Mouse (Mus musculus) CH12.LX (cell line): Measurements from ENCODE around the gene Gm17387. TPM values are rescaled to one million over a fixed set of nuclear protein-coding genes. Genes with fewer than 3 reads are reported as not detected.

ENCODE experiments used
- DNase-seq: peaks from one replicate; pipeline ENCODE4 v3.0.0-alpha.2; 2013; ENCODE audit errors: extremely low read depth
- H3K27ac ChIP-seq: 2 replicates; pipeline ENCODE4 v1.5.1; 2012; ENCODE audit warnings: low read depth, mild to moderate bottlenecking, control low read depth, moderate library complexity; ENCODE audit not compliant: insufficient read depth
- H3K27me3 ChIP-seq: replicated peaks from 2 replicates; pipeline ENCODE3; 2012; ENCODE audit warnings: inconsistent platforms
- H3K36me3 ChIP-seq, 2 experiments: replicated peaks in 1 of 2; 2 replicates each; pipeline versions ENCODE3 to v1.6.1; 2012; ENCODE audit warnings: inconsistent platforms in 1 of 2, low read length in 1 of 2, mild to moderate bottlenecking in 1 of 2, mixed read lengths in 1 of 2, moderate library complexity in 1 of 2; ENCODE audit not compliant: control insufficient read depth in 1 of 2, insufficient read depth in 1 of 2
- H3K4me1 ChIP-seq, 2 experiments: 2 replicates each; pipeline ENCODE4 v1.6.1; 2012; ENCODE audit warnings: inconsistent platforms in 1 of 2, moderate library complexity in 1 of 2; ENCODE audit not compliant: insufficient read depth in 2 of 2, control insufficient read depth in 1 of 2
- H3K4me2 ChIP-seq: 2 replicates; pipeline ENCODE4 v1.6.1; 2012; ENCODE audit warnings: low read depth, mild to moderate bottlenecking, control low read depth; ENCODE audit not compliant: poor library complexity, insufficient read depth, severe bottlenecking
- H3K4me3 ChIP-seq, 3 experiments: fragments of 150-350 bp in 1 of 3; sonication (generic) in 1 of 3; replicated peaks in 1 of 3; 2 replicates each; pipeline versions ENCODE3 to v1.5.1; 2011 to 2012; ENCODE audit warnings: low read depth in 2 of 3, low read length in 2 of 3, mild to moderate bottlenecking in 2 of 3, moderate library complexity in 2 of 3, control low read depth in 1 of 3, improper control_type of control experiment in 1 of 3, inconsistent platforms in 1 of 3, mixed read lengths in 1 of 3; ENCODE audit not compliant: poor library complexity in 1 of 3
- H3K79me2 ChIP-seq: replicated peaks from 2 replicates; pipeline ENCODE4 v1.6.1; 2012; ENCODE audit warnings: mild to moderate bottlenecking, moderate library complexity; ENCODE audit not compliant: control insufficient read depth, poor library complexity, insufficient read depth, severe bottlenecking; ENCODE audit errors: extremely low read depth
- H3K9ac ChIP-seq: 2 replicates; pipeline ENCODE4 v1.6.1; 2012; ENCODE audit warnings: low read depth, mild to moderate bottlenecking, control low read depth, moderate library complexity; ENCODE audit not compliant: insufficient read depth
- H3K9me3 ChIP-seq: replicated peaks from 2 replicates; pipeline ENCODE3; 2012; ENCODE audit warnings: low read length, inconsistent platforms, mixed read lengths
- BHLHE40 ChIP-seq: IDR thresholded peaks from 2 replicates; pipeline ENCODE4 v1.6.1; 2011; ENCODE audit warnings: mild to moderate bottlenecking, low read depth, low read length, improper control_type of control experiment
- CHD1 ChIP-seq: IDR thresholded peaks from 2 replicates; pipeline ENCODE4 v1.6.1; 2012; ENCODE audit warnings: low read depth, low read length, improper control_type of control experiment, inconsistent platforms
- CTCF ChIP-seq, 2 experiments: IDR thresholded peaks in 1 of 2; conservative IDR thresholded peaks in 1 of 2; 2 replicates each; pipeline ENCODE4 v1.5.1; 2011 to 2012; ENCODE audit warnings: low read depth in 2 of 2, low read length in 2 of 2, improper control_type of control experiment in 1 of 2, inconsistent platforms in 1 of 2, mild to moderate bottlenecking in 1 of 2, moderate library complexity in 1 of 2
- E2F4 ChIP-seq: IDR thresholded peaks from 2 replicates; pipeline ENCODE4 v1.6.1; 2011; ENCODE audit warnings: low read depth, low read length, improper control_type of control experiment; ENCODE audit not compliant: insufficient replicate concordance
- ELF1 ChIP-seq: IDR thresholded peaks from 2 replicates; pipeline ENCODE4 v1.6.1; 2014; ENCODE audit warnings: low read depth, mild to moderate bottlenecking, inconsistent platforms, low read length, improper control_type of control experiment
- EP300 ChIP-seq: IDR thresholded peaks from 2 replicates; pipeline ENCODE4 v1.6.1; 2011; ENCODE audit warnings: low read length, improper control_type of control experiment
- ETS1 ChIP-seq: conservative IDR thresholded peaks from 2 replicates; pipeline ENCODE4 v1.6.1; 2012; ENCODE audit warnings: low read depth, mild to moderate bottlenecking, inconsistent platforms, low read length, improper control_type of control experiment, moderate library complexity
- JUN ChIP-seq: IDR thresholded peaks from 2 replicates; pipeline ENCODE4 v1.6.1; 2011; ENCODE audit warnings: low read depth, mild to moderate bottlenecking, low read length, improper control_type of control experiment, moderate library complexity; ENCODE audit not compliant: insufficient read depth
- JUND ChIP-seq: conservative IDR thresholded peaks from 2 replicates; pipeline ENCODE4 v1.6.1; 2011; ENCODE audit warnings: low read depth, low read length, improper control_type of control experiment
- MAFK ChIP-seq: IDR thresholded peaks from 2 replicates; pipeline ENCODE4 v1.6.1; 2011; ENCODE audit warnings: low read length, improper control_type of control experiment; ENCODE audit not compliant: insufficient replicate concordance
- MAX ChIP-seq: IDR thresholded peaks from 2 replicates; pipeline ENCODE4 v1.6.1; 2011; ENCODE audit warnings: low read length, improper control_type of control experiment
- MAZ ChIP-seq: IDR thresholded peaks from 2 replicates; pipeline ENCODE4 v1.6.1; 2012; ENCODE audit warnings: low read depth, mild to moderate bottlenecking, inconsistent platforms, low read length, improper control_type of control experiment, moderate library complexity
- MXI1 ChIP-seq: IDR thresholded peaks from 2 replicates; pipeline ENCODE4 v1.6.1; 2011; ENCODE audit warnings: mild to moderate bottlenecking, low read depth, low read length, improper control_type of control experiment
- MYC ChIP-seq: IDR thresholded peaks from 2 replicates; pipeline ENCODE4 v1.6.1; 2011; ENCODE audit warnings: low read depth, mild to moderate bottlenecking, improper control_type of control experiment, low read length
- NELFE ChIP-seq: IDR thresholded peaks from 2 replicates; pipeline ENCODE4 v1.6.1; 2011; ENCODE audit warnings: low read depth, low read length, improper control_type of control experiment
- PAX5 ChIP-seq: IDR thresholded peaks from 2 replicates; pipeline ENCODE4 v1.6.1; 2012; ENCODE audit warnings: low read length, inconsistent platforms, mixed read lengths
- POLR2AphosphoS2 ChIP-seq: IDR thresholded peaks from 2 replicates; pipeline ENCODE4 v1.6.1; 2011; ENCODE audit warnings: low read depth, low read length, improper control_type of control experiment
- RAD21 ChIP-seq: IDR thresholded peaks from 2 replicates; pipeline ENCODE4 v1.6.1; 2011; ENCODE audit warnings: low read depth, mild to moderate bottlenecking, low read length, improper control_type of control experiment, moderate library complexity
- RCOR1 ChIP-seq: conservative IDR thresholded peaks from 2 replicates; pipeline ENCODE4 v1.6.1; 2012; ENCODE audit warnings: low read depth, mild to moderate bottlenecking, inconsistent platforms, low read length, improper control_type of control experiment
- SMC3 ChIP-seq: IDR thresholded peaks from 2 replicates; pipeline ENCODE4 v1.6.1; 2011; ENCODE audit warnings: low read depth, low read length, improper control_type of control experiment
- UBTF ChIP-seq: IDR thresholded peaks from 2 replicates; pipeline ENCODE4 v1.6.1; 2012; ENCODE audit warnings: low read depth, mild to moderate bottlenecking, inconsistent platforms, low read length, improper control_type of control experiment, moderate library complexity
- ZNF384 ChIP-seq: IDR thresholded peaks from 2 replicates; pipeline ENCODE4 v1.6.1; 2012; ENCODE audit warnings: low read depth, low read length, improper control_type of control experiment, inconsistent platforms
- dilution Hi-C: fragments of 300-500 bp; cut with MboI; formaldehyde crosslinking; loops from 2 replicates; pipeline ENCODE4 v1.14.3; 2020; ENCODE audit warnings: low sequenced_read_pairs; ENCODE audit not compliant: extremely low pct_unique_long_range_greater_than_20kb, extremely low pct_ligation_motif_present
- in situ Hi-C: fragments of 300-500 bp; cut with MboI; formaldehyde crosslinking; loops from 3 replicates; pipeline ENCODE4 v1.14.3; 2019; ENCODE audit warnings: low sequenced_read_pairs, low pct_ligation_motif_present, low pct_unique_long_range_greater_than_20kb, mixed read lengths
- polyA plus RNA-seq: library from polyadenylated mRNA; unstranded; fragments of >175 nt; gene quantifications from 2 replicates; pipeline ENCODE4 v1.2.1, GENCODE M21; 2012; ENCODE audit warnings: low read depth; ENCODE audit not compliant: insufficient read length
- total RNA-seq, 2 experiments: library from RNA; depleted of rRNA; stranded (reverse); fragments of 300-350 nt in 1 of 2; fragments of >200 nt in 1 of 2; gene quantifications; 2 replicates each; pipeline ENCODE4 v1.2.3; 2012 to 2014

The Gm17387 gene
- total and polyA plus RNA-seq, 3 experiments: not detected

DNA sequence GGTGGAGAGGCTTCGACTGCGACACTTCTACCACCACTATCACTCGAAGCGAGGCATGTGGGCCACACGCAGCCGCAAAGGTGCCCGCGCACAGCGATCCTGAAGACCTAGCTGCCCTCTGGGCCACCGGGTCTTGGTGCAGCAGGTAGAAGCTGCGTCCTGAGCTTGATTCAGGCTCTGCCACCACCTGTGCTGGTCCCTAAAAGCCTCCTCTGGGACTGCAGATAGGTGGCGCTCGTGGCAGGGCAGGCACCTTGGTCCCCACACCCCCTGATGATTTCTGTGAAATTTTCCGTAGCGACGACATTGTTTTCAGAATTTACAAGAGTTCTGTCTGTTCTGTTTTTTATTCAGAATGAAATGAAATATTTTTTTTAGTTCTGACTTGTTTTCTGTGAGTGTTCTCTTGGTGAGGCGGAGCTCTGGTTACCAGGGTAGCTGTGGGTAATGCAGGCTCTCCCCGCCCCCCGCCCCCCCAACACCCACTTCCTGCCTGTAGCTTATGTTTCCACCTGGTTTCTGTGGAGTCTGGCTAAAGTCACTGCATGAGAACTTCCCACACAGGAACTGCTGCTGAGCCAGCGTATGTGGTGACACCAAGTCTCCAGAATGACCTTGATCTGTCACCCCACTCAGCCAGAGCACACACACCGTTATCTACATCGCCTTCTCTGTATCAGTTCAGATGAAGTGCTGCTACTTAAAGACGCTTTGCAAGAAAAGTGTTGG is 43.2 kb downstream of the Gm17387 start:
- no peak overlapping the region; the same call in 1 of the 2 replicates for H3K4me2 ChIP-seq
- H3K27ac ChIP-seq: no peak overlapping the region
- H3K9ac ChIP-seq: no peak overlapping the region
- TF ChIP-seq SMC3: peak; percentile 58
- TF ChIP-seq E2F4: no peak
- no peak for TF ChIP-seq RCOR1
- no peak for TF ChIP-seq UBTF
- TF ChIP-seq PAX5: no peak
- no peak for TF ChIP-seq JUND
- peak; percentile 42 for TF ChIP-seq RAD21
- TF ChIP-seq ETS1: peak; percentile 16; the same call in 1 of the 2 replicates
- TF ChIP-seq JUN: no peak
- TF ChIP-seq CTCF (conservative IDR thresholded peaks at IDR 0.05 in 1 of 2, IDR thresholded peaks at IDR 0.05 in 1 of 2; ENCODE audit: low read depth in 2 of 2, low read length in 2 of 2): peak; percentile 57 to 73; a peak in 3 of 4 replicates
- no peak for TF ChIP-seq ZNF384
- no peak overlapping the region for H3K4me3 ChIP-seq
- H3K79me2 ChIP-seq: no peaks in the 10 kb centered on the region
- DNase-seq: peak; percentile 58
- H3K27me3 ChIP-seq: peaks cover 40% of the 10 kb centered on the region
- peaks cover 0 to 3% of the 10 kb centered on the region in 2 experiments for H3K36me3 ChIP-seq
- in situ Hi-C loops (no loop called here), dilution Hi-C loops (no loop called here)
- peaks cover 7 to 10% of the 10 kb centered on the region in 2 experiments for H3K4me1 ChIP-seq
- H3K9me3 ChIP-seq: no peaks in the 10 kb centered on the region

DNA sequence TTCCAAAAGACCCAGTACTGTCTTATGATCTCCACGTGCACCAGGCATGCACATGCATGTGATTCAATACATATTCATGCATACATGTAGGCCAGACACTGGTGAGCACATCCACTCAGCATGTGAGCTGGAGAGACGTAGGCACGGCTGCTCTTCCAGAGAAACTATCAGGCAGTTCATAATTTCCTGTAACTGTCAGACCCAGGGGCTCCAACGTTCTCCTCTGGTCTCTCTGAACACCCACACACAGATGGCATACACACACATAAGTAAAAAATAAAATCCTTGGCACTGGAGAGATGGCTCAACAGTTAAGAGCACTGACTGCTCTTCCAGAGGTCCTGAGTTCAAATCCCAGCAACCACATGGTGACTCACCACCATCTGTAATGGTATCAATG is 44.9 kb downstream of the Gm17387 start:
- no peak for TF ChIP-seq ZNF384
- no peak for TF ChIP-seq MXI1
- no peak for TF ChIP-seq EP300
- no peak for TF ChIP-seq MAFK
- TF ChIP-seq CHD1: no peak
- no peak for TF ChIP-seq JUN
- TF ChIP-seq ELF1: no peak
- TF ChIP-seq PAX5: no peak
- no peak for TF ChIP-seq POLR2AphosphoS2
- TF ChIP-seq BHLHE40: no peak
- no peak for TF ChIP-seq ETS1
- no peak for TF ChIP-seq NELFE
- TF ChIP-seq MYC: no peak
- TF ChIP-seq E2F4: no peak
- no peak for TF ChIP-seq JUND
- TF ChIP-seq MAZ: no peak
- no peak for TF ChIP-seq MAX
- H3K9ac ChIP-seq: no peak overlapping the region
- H3K9me3 ChIP-seq: no peaks in the 10 kb centered on the region
- H3K4me1 ChIP-seq: peaks cover 9 to 13% of the 10 kb centered on the region in 2 experiments
- dilution Hi-C loops (no loop called here), in situ Hi-C loops (no loop called here)
- no peaks in the 10 kb centered on the region for H3K79me2 ChIP-seq
- DNase-seq: no peak
- no peaks in the 10 kb centered on the region for H3K36me3 ChIP-seq
- H3K27me3 ChIP-seq: peaks cover 24% of the 10 kb centered on the region
- no peak overlapping the region for H3K27ac ChIP-seq
- no peak overlapping the region for H3K4me2 ChIP-seq
- H3K4me3 ChIP-seq: no peak overlapping the region
